ENCODE assay signal across 25 mouse cellular contexts in the genomic region with DNA sequence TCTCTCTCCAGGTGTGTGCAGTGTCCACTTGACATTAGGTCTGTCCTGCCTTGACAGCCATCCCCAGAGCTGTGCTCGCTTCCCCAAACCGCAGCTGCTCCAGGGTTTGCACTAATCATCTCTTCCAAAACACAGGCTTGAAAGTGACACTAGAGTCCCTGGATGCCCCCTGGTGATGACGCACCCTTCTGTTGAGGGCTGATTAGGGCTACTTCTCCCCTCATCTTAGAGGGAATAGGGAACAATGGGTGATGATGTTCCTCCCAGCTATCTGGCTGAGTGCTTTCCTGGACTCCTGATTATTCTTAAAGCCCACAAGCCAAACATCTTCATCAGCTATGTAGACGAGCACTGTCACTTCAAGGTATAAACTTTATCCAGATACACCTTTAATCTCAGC.
"Had no signal": no experiment of that assay in that cellular context is flagged by ENCODE, and none has a peak within 500 bp of the region (broad histone marks: within the 10 kb centered on the region; RNA-seq: fewer than 3 reads in every experiment).

No protein-coding gene starts in this region.

- DNase-seq: cerebellum, adult 9-10 months; cerebellum, adult 9-11 months; cerebellum, postnatal 10 days; cerebellum, postnatal 14 days; cerebellum, postnatal 25 days; cerebellum, postnatal 36 days; embryo, embryonic 11 days; forebrain, postnatal 0 days; gastrocnemius, adult 2 months; gastrocnemius, postnatal 10 days; gastrocnemius, postnatal 14 days; gastrocnemius, postnatal 25 days; gastrocnemius, postnatal 36 days; heart, adult 18-20 months; heart, adult 2 months had no signal

- H3K4me1 ChIP-seq: embryonic facial prominence, embryonic 13.5 days; embryonic facial prominence, embryonic 15.5 days; forebrain, embryonic 15.5 days had no signal

- H3K4me2 ChIP-seq: embryonic facial prominence, embryonic 12.5 days; embryonic facial prominence, embryonic 13.5 days; embryonic facial prominence, embryonic 15.5 days; forebrain, embryonic 12.5 days; forebrain, embryonic 15.5 days had no signal

- H3K4me3 ChIP-seq: embryonic facial prominence, embryonic 10.5 days; embryonic facial prominence, embryonic 12.5 days; embryonic facial prominence, embryonic 13.5 days; embryonic facial prominence, embryonic 15.5 days; erythroblast, embryonic 14.5 days; forebrain, embryonic 10.5 days; forebrain, embryonic 12.5 days; forebrain, embryonic 15.5 days; gastrocnemius, adult 2 months; heart, adult 2 months had no signal

- ATAC-seq: forebrain, embryonic 14.5 days; forebrain, embryonic 15.5 days; forebrain, embryonic 16.5 days; forebrain, postnatal 0 days had no signal

- H3K36me3 ChIP-seq: embryonic facial prominence, embryonic 10.5 days; embryonic facial prominence, embryonic 13.5 days; embryonic facial prominence, embryonic 15.5 days; forebrain, embryonic 10.5 days; forebrain, embryonic 12.5 days had no signal

- H3K27ac ChIP-seq: embryonic facial prominence, embryonic 10.5 days; embryonic facial prominence, embryonic 12.5 days; embryonic facial prominence, embryonic 13.5 days; embryonic facial prominence, embryonic 15.5 days; forebrain, embryonic 10.5 days; forebrain, embryonic 12.5 days; forebrain, embryonic 15.5 days; gastrocnemius, adult 2 months; heart, adult 2 months had no signal

- H3K9ac ChIP-seq: embryonic facial prominence, embryonic 12.5 days; embryonic facial prominence, embryonic 13.5 days; embryonic facial prominence, embryonic 15.5 days; forebrain, embryonic 12.5 days; forebrain, embryonic 15.5 days; forebrain, postnatal 0 days had no signal

- H3K9me3 ChIP-seq: embryonic facial prominence, embryonic 10.5 days; embryonic facial prominence, embryonic 12.5 days; embryonic facial prominence, embryonic 13.5 days; embryonic facial prominence, embryonic 15.5 days; forebrain, embryonic 10.5 days; forebrain, embryonic 12.5 days; forebrain, embryonic 15.5 days had no signal

- H3K27me3 ChIP-seq: embryonic facial prominence, embryonic 13.5 days; embryonic facial prominence, embryonic 15.5 days; forebrain, embryonic 12.5 days; forebrain, embryonic 15.5 days had no signal
